Mouse (Mus musculus) cerebellum, adult (tissue): Measurements from ENCODE around the gene G6pc.

Experiments
- ATAC-seq: cut with Nextera tagmentation; 2 replicates; pipeline ENCODE4 v1.9.2; 2017; ENCODE audit warnings: mild to moderate bottlenecking, moderate library complexity, mixed read lengths; ENCODE audit not compliant: insufficient number of reproducible peaks, low FRiP score, low TSS enrichment

Gene G6pc

GRCm38 (mm10) chr11:101424925-101425813, 57.8 kb downstream of the G6pc start, which contains the start of the genes Rundc1 and Ptges3l:
Rundc1 (plus strand) TSS chr11:101425085.
Ptges3l (minus strand) TSS chr11:101425333.
- peak; percentile 93; the same call in 1 of the 2 replicates for ATAC-seq

- ATAC-seq: no peak
Measured at GRCm38 (mm10) chr11:101426165-101426564, 58.8 kb downstream of the G6pc start.
